Mouse (Mus musculus) neutrophil, adult 83 days (primary cell): Measurements from ENCODE around the gene Gm11115. TPM values are rescaled to one million over a fixed set of nuclear protein-coding genes. Genes with fewer than 3 reads are reported as not detected.

Source experiments
- total RNA-seq, 2 experiments: library from RNA; stranded (reverse); gene quantifications; one replicate each; pipeline ENCODE4 v1.2.4; 2023

The Gm11115 gene
- not detected for total RNA-seq

GRCm38 (mm10) chr5:88153999-88154398 lies at the start of gene Gm11115:
Gene Gm11115 (minus strand): TSS chr5:88154099.

GRCm38 (mm10) chr5:88111430-88111829 lies 42.5 kb downstream of the Gm11115 start, which contains the start of gene Gm11116:
Gene Gm11116 (minus strand): TSS chr5:88111530.

Other genes with a start within 250 kb of the Gm11115 start
- gene Csn3, start 228.5 kb downstream of the Gm11115 start, total RNA-seq: not detected
- not detected for gene 2310003L06Rik, start 184.6 kb downstream of the Gm11115 start, total RNA-seq
- gene Gm28434, start 184.6 kb downstream of the Gm11115 start, total RNA-seq: not detected
- gene Cabs1, start 174.7 kb downstream of the Gm11115 start, total RNA-seq: not detected
- not detected for gene Smr3a, start 151.6 kb downstream of the Gm11115 start, total RNA-seq
- gene Smr2, start 67.5 kb downstream of the Gm11115 start, total RNA-seq: not detected
- gene Gm11116, start 42.6 kb downstream of the Gm11115 start, total RNA-seq: not detected
- gene Gm7714, start 114.8 kb upstream of the Gm11115 start, total RNA-seq: not detected
- not detected for gene Prol1, start 163.2 kb upstream of the Gm11115 start, total RNA-seq
- gene Amtn, start 222.0 kb upstream of the Gm11115 start, total RNA-seq: not detected